Mouse (Mus musculus): ENCODE data around the gene Alox5.

Gene Alox5

DNA sequence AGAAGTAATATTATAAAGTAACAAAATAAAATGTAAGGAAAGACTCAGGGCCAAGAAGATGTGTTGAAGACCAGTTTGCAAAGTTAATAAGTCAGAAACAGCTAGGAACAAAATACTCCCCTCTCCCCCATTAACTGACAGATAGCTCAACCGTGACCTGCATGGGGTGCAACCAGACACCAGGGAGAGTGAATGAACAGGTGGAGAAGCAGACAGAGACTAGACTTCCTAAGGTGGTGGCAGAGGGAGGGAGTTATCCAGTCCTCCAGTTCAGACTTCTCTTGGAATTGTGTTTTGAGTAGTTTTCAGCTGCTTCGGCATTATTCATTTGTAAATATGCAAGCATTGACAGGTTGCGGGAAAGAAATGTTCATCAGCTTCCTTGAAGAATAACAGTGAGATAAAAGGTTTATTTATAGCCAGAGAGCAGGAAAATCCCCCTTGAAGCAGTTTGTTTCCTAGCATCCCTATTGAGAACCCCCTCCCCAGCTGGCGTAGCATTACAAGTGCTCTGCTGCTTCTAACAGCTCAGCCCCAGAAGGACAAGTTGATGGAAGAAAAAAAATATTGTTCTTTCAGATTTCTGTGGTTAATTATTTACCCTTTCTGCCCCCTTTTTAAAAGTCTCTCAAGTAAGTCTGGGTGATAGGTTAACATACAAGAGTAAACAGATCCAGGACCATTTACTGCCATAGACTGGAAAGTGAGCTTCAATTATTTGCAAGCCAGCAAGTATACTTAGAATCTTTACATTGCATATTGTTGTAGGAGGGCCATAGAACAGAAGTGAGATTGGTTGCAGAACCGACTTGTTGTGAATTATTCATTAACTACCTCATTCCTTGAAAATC, 75.6 kb downstream of the Alox5 start:
- DNase-seq, result no peak

DNA sequence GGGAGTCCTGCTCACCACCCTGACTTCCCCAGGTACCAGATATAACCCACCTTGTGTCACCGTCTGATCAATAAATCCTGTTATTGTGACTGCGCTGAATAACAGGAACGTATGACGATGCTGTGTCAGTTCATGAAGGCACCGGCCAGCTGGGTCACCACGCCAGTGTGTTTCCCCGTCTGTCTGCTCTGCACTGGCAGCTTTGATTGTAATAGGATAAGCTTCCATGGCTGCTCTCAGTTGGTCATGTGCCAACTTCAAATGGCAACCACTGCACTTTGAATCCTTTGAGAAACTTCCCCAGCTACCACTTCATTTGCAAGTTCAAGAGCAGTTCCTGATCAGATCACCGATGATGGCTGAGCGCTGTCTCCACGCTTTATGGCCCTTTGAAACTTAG, 77.4 kb downstream of the Alox5 start:
- no peak for DNase-seq

DNA sequence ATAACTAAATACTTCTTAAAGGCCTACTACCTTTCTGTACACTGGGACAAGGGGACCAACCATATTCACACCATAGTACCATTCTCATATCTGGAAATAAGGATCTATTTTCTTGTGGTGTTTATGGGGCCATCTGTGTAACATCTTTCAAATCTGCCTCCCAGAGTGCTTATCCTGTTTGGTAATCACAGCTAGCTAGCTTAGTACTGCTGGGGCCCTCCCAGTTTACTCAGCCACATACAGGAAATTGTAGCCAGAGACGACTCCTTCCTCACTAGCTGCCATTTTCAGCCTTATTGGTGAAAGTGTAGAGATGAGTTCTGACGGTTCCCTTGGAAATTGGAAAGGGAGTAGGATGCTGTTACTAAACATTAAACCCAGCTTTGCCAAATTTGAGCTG, 79.4 kb downstream of the Alox5 start:
- DNase-seq, result no peak

DNA sequence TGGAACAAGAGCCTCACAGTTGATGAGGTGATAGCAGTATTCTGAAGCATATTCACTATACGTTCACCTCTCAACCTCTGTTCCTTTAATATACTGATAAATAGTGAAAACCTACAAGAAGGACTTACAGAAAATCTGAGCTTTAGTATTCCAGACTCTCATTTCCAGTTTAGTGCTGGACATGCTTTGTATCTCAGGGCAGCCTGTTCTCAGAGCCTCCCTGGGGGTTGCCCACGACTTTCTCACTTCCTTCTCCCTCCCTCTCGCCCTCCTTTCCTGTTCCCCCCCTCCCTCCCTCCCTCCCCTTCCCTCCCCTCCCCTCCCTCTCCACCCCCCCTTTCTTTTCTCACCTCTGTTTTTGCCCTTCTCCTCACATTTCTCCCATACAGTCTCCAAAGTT, 80.8 kb downstream of the Alox5 start:
- no peak for DNase-seq

- DNase-seq, result no peak
Observed at GRCm38 (mm10) chr6:116378892-116379291, 82.1 kb downstream of the Alox5 start.

GRCm38 (mm10) chr6:116374618-116375017, 86.4 kb downstream of the Alox5 start:
- DNase-seq, result no peak

- no peak for DNase-seq
Observed at GRCm38 (mm10) chr6:116374136-116374535, 86.8 kb downstream of the Alox5 start.

DNA sequence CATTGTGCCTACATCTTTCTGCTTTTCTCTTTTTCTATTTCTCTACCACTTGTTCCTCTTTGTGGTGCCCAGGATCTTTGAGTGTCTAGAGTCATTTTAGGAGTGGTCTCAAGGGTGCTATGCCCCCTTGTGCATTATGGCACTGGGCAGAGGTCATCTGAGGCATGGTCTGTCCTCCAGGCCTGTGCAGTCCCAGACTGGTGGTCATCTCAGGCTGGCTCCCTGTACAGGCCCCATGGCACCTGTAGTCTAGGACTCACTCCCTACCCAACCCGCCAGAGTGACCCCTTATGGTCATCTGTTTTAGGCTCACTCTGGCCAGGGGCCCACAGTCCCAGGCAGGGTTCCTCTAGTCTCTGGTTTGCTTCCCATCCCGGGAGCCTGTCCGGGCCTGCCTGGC, 89.5 kb downstream of the Alox5 start:
- DNase-seq, result no peak

DNA sequence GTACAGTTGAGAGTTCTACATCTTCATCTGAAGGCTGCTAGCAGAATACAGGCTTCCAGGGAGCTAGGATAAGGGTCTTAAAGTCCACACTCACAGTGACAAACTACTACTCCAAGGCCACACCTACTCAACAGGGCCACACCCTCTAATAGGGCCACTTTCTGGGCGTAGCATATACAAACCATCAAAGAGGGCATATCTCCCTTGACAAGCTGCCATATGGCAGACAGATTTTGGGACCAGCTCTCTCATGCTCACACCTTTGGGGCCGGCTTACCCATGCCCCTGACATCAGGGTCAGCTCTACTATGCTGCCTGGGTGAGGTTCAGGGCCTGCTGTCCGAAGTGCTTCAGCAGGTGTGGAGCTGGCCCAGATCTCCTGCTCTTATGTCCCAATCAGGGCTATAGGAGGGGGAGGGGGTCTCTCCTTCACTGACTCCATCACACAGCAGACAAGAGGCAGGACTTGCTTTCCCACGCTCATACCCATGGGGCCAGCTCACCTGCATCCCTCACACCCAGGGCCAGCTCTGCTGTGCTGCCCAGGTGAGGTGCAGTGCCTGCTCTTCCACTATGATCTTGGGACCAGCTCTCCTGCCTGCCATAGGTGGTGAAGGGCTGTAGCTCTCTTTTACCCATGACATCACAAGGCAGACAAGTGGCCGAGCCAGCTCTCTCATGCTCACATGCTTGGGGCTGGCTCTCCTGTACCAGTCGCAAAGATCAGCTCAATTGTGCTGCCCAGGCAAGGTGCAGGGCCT, 90.6 kb downstream of the Alox5 start:
- DNase-seq, result peak in 1 of 2 experiments; percentile 13

GRCm38 (mm10) chr6:116369811-116370210, 91.2 kb downstream of the Alox5 start:
- no peak for DNase-seq

DNA sequence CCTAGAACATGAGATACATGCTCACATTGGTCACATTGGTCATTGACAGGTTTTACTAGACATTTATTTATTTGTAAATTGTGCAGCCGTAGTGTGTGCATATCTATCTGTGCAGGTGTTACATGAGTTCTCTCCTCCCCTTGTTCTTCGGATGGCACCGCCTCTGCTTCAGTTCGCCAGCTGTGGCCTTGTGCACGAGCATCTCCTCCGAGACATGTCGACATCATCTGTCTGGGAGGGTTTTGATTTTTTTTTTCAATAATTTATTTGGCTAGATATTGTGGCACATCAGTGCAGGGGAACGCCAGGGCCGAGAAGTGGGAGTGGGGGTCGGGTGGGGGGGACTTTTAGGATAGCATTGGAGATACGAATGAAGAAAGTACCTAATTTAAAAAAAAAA, 93.0 kb downstream of the Alox5 start:
- no peak for DNase-seq

DNA sequence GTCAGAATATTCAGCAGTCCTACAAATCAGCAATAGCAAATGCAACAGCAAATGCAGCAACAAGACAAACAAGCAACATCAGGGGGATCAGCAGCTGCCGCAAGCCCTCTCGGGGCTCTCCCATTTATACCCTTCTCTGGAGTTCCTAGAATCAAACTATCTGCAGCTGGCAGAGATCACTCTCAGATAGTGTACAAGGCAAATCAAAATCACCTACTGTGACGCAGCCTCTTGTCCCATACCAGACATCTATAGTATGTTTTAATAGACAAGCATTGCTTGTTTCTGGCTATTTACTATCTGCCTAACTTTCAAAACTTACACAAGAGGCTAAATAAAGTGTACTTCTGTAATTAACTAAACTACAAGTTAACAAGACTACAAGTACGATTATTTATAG, 99.0 kb downstream of the Alox5 start:
- no peak for DNase-seq

DNA sequence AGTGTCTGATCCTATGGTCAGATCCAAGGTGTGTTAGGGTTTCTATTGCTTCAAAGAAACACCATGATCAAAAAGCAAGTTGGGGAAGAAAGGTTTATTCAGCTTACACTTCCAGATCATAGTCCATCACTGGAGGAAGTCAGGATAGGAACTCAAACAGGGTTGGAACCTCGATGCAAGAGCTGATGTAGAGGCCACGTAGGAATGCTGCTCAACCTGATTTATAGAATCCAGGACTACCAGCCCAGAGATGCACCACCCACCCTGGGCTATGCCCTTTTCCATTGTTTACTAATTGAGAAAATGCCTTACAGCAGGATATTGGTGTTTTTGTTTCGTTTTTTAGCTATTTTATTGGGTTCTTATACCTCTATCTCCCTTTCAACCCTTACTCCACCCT, 99.5 kb downstream of the Alox5 start:
- DNase-seq, result no peak

Measured in cerebellum, postnatal 25 days (tissue).